Mouse (Mus musculus): ENCODE measurements around the gene Kcnip3. TPM values are rescaled to one million over a fixed set of nuclear protein-coding genes. Genes with fewer than 3 reads are reported as not detected.

The Kcnip3 gene
- total RNA-seq (2014; fragmentation: Nextera tagmentation): 37.4 and 50.0 TPM in 2 replicates
- total RNA-seq (2017): 19.5 and 23.4 TPM in 2 replicates

DNA sequence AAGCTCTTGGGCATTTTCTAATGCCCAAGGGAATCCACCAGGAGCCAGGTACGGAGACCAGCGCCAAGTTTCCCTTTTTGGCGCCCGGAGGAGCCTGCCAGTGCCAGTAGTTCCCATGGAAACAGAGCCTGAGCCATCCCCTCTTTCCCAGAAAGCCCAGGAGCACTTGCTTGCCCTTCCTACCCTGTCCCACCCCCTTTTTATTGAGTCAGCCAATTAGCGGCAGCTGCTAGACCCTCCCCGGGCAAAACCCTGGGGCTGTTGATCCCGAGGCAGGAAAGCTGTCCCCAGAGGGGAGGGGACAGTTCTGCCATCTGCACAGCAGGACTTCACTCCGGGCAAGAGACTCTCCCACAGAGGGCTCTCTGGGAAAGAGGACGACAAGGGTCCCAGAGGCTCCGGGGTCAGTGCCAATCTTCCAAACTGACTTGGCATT lies at the start of gene Kcnip3:
Kcnip3 (minus strand) TSS at position 89 of the 436 bp plus-strand sequence.
- no peak for ATAC-seq (replicated peaks; ENCODE audit: poor library complexity, severe bottlenecking)

GRCm38 (mm10) chr2:127559070-127559966 lies 37.4 kb upstream of the Kcnip3 start:
- ATAC-seq (replicated peaks; ENCODE audit: poor library complexity, severe bottlenecking): peak; percentile 100

- ATAC-seq (replicated peaks; ENCODE audit: poor library complexity, severe bottlenecking): peak; percentile 59; the same call in 1 of the 2 replicates
These were observed 29.2 kb upstream of the Kcnip3 start for GRCm38 (mm10) chr2:127551078-127551477.

- no peak for ATAC-seq (replicated peaks; ENCODE audit: poor library complexity, severe bottlenecking)
These were observed 28.6 kb upstream of the Kcnip3 start for GRCm38 (mm10) chr2:127550446-127550845.

GRCm38 (mm10) chr2:127549711-127550110 lies 27.8 kb upstream of the Kcnip3 start:
- no peak for ATAC-seq (replicated peaks; ENCODE audit: poor library complexity, severe bottlenecking)

GRCm38 (mm10) chr2:127548342-127549074 lies 26.6 kb upstream of the Kcnip3 start:
- no peak for ATAC-seq (replicated peaks; ENCODE audit: poor library complexity, severe bottlenecking)

DNA sequence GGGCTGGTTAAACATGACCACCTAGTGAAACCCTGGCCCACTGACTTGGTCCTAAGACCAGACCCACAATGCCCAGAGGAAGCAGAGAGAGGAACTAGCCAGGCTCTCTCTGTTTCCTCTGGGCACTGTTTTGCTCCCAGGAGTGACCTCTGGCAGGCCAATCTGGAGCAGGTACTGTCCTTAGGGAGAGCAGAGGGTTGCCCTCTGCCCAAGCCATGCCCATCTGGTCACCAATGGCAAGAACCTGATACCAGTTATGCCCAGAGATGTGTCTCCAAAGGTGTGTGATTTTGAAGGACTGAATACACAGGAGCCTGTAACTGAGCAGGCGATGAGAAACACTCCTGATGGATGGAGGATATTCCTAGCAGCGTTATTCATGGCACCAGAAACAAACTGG lies 19.8 kb upstream of the Kcnip3 start:
- ATAC-seq (replicated peaks; ENCODE audit: poor library complexity, severe bottlenecking): no peak

- no peak for ATAC-seq (replicated peaks; ENCODE audit: poor library complexity, severe bottlenecking)
These were observed 19.3 kb upstream of the Kcnip3 start, which contains the start of gene Prom2 for GRCm38 (mm10) chr2:127541185-127541584. Prom2 (minus strand) TSS chr2:127541467.

DNA sequence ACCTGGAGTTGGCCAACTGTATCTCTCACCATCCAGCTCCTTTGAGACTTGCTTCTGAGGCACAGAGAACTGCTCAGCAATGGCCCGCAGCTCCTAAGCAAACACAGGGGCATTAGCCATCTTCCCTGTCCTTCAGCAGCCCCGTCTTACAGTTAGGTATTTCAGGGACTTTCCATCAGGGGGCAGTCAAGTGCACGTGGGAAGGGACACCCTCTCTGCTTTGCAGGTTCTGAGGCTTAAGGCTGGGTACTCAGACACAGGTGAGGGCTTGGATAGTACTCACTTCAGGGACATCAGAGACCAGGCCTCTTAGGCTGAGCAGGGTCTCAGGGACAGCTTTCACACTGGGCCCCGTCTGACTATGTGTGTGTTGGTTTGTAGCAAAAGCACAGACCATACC lies 17.6 kb upstream of the Kcnip3 start:
- no peak; the same call in 1 of the 2 replicates for ATAC-seq (replicated peaks; ENCODE audit: poor library complexity, severe bottlenecking)

GRCm38 (mm10) chr2:127537548-127537947 lies 15.7 kb upstream of the Kcnip3 start:
- no peak for ATAC-seq (replicated peaks; ENCODE audit: poor library complexity, severe bottlenecking)

- no peak for ATAC-seq (replicated peaks; ENCODE audit: poor library complexity, severe bottlenecking)
These were observed 13.5 kb upstream of the Kcnip3 start for GRCm38 (mm10) chr2:127535363-127535762.

- peak; percentile 78 for ATAC-seq (replicated peaks; ENCODE audit: poor library complexity, severe bottlenecking)
These were observed 10.5 kb upstream of the Kcnip3 start for GRCm38 (mm10) chr2:127532379-127532778.

DNA sequence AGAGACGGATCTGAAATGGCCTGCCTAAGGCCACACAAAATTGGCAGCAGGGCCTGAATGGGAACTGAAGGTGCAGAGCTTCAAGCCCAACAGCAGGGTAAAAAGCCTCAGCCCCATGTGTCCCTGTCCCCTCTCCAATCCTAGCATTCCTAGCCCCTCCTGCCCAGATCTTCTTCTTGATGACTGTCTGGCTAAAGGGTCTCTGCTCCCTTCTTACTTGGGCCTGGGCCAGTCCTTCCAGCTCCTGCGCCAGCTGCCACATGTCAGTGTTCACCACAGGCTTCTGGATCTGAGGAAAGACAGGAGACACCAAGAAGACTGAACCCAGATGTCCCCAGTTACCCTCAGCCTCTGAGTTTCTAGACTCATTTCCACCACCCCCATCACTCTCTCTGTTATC lies 9.7 kb upstream of the Kcnip3 start:
- no peak for ATAC-seq (replicated peaks; ENCODE audit: poor library complexity, severe bottlenecking)

- ATAC-seq (replicated peaks; ENCODE audit: poor library complexity, severe bottlenecking): no peak
These were observed 8.5 kb upstream of the Kcnip3 start for GRCm38 (mm10) chr2:127530418-127530817.

GRCm38 (mm10) chr2:127525004-127525775 lies 3.3 kb upstream of the Kcnip3 start:
- ATAC-seq (replicated peaks; ENCODE audit: poor library complexity, severe bottlenecking): no peak

DNA sequence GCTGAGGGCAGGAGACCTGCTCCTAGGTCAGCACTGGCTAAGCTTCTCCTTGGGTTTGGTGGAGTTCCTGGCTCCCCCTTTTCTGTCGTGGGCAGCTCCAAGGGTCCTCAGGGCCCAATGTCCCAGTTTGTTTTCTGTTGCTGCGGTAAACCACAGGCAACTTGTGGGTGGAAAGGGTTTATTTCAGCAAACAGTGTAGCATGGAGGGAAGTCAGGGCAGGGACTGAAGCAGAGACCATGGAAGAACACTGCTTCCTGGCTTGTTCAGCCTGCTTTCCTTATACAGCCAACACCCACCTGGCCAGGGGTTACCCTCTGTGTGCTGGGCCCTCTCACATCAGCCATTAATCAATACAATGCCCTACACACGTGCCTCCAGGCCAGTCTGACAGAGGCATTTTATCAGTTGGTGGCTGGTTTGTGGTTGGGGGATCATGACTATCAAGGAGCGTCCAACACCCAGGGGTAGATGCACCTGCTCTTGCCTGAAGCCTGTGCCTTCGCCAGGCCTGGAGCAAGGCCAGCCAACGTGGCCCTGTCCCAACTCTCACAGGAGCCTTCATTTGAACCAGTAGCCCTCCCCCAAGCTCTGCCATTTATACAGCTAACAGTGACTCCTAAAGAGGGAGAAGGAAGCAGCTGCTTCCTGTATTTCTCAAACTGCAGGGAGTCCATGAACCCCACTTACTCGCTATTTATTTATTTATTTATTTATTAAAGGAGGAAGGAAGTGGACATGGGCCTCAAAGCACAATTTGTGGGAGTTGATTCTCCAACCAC lies 2.2 kb upstream of the Kcnip3 start:
- ATAC-seq (replicated peaks; ENCODE audit: poor library complexity, severe bottlenecking): peak; percentile 72

- ATAC-seq (replicated peaks; ENCODE audit: poor library complexity, severe bottlenecking): peak; percentile 23; the same call in 1 of the 2 replicates
These were observed 505 bp downstream of the Kcnip3 start for GRCm38 (mm10) chr2:127521172-127522005.

DNA sequence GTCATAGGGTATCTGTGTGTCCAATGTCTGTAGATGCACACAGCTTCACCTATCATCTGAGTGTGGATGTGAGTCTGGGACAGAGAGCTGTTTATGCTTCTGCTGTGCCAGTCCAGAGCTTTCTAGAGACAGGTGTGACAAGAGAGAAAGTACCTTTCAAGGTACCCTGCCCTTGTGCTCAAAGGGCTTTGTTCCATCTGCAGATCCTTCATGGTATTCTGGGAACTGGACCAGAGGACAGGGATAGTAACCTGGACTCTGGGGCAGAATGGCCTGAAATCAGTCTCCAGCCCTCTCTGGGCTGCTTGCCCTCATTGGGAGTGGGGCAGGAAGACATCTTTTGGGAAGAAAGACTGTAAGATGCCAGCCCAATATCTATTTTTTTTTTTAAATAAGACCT lies 1.8 kb downstream of the Kcnip3 start:
- no peak for ATAC-seq (replicated peaks; ENCODE audit: poor library complexity, severe bottlenecking)

GRCm38 (mm10) chr2:127519308-127519707 lies 2.6 kb downstream of the Kcnip3 start:
- no peak for ATAC-seq (replicated peaks; ENCODE audit: poor library complexity, severe bottlenecking)

Data from granulocyte monocyte progenitor cell, adult 5-6 weeks (primary cell).